Mouse (Mus musculus) E14TG2a.4 (cell line): ENCODE measurements at regions not wholly inside any gene's neighbourhood (a gene's known extent, or its start where the extent isn't known, plus 50 kb on each side); places are given as distances from the start of the nearest gene placed in this dataset.

Source experiments
- H3K27me3 ChIP-seq: 2 replicates; pipeline ENCODE4 v1.6.1; 2014; ENCODE audit warnings: low read length, control low read depth; ENCODE audit not compliant: insufficient read depth
- H3K36me3 ChIP-seq: 2 replicates; pipeline ENCODE4 v1.6.1; 2014; ENCODE audit warnings: low read length, control low read depth; ENCODE audit not compliant: insufficient read depth
- H3K4me1 ChIP-seq: replicated peaks from 2 replicates; pipeline ENCODE4 v1.6.1; 2014; ENCODE audit warnings: low read depth, low read length, control low read depth
- H3K4me3 ChIP-seq: replicated peaks from 2 replicates; pipeline ENCODE4 v1.5.1; 2014; ENCODE audit warnings: mild to moderate bottlenecking, low read length
- H3K9me3 ChIP-seq: 2 replicates; pipeline ENCODE4 v1.6.1; 2014; ENCODE audit warnings: low read length, control low read depth
- CTCF ChIP-seq: conservative IDR thresholded peaks from 2 replicates; pipeline ENCODE4 v1.5.1; 2014; ENCODE audit warnings: low read length
- NANOG ChIP-seq: IDR thresholded peaks from 2 replicates; pipeline ENCODE4 v1.6.1; 2014; ENCODE audit warnings: borderline replicate concordance, low read length, mixed read lengths
- POU5F1 ChIP-seq: IDR thresholded peaks from 2 replicates; pipeline ENCODE4 v1.6.1; 2014; ENCODE audit warnings: low read length, borderline replicate concordance

DNA sequence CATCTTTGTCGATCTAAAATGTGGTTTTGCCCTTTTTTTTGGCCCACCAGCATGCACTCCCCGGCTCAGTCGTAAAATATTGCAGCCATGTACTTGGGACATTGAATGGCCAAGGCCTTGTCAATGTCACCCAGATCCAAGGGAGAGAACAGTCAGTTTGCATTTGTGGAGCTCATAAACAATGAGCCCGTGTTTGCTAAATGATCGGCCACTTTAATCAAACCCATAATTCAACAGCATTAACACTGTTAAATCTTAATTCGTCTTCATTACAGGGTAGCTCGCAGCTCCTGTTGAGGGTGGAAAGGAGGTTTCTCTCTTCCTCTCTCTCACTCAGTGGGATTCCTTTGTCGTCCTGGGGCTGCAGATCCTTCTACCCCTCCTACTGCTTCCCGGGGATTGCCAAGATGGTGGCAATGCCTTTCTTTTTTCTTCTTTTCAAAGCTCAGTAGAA is 69.0 kb upstream of the Ephb1 start:
- Histone ChIP-seq H3K27me3 (peaks cover 6% of the 10 kb centered on the region), H3K4me1 (peaks cover 11% of the 10 kb centered on the region), H3K36me3 (no peaks in the 10 kb centered on the region), H3K9me3 (no peaks in the 10 kb centered on the region), H3K4me3 (peak overlapping the region; percentile 50)
- TF ChIP-seq NANOG, result no peak
- no peak for TF ChIP-seq POU5F1
- TF ChIP-seq CTCF, result no peak

DNA sequence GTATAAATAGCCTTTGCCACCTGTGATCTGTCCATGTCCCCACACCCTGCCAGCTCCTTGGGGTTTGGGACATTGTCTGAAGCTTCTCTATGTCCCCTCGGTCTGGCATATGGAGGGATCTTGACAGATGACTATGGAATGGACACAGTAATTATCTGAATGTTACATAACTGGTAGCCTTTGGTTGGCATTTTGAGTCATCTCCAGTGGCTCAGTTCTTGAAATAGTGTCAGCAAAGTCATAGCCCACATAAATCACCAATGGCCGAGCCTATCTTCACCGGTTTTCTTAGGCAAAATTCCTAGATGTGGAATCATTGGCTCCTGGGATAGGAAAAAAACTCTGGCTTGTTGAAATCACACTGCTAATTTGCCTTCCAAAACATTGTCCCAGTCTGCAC is 67.3 kb upstream of the Ephb1 start:
- no peak overlapping the region for H3K4me3 ChIP-seq
- peaks cover 7% of the 10 kb centered on the region for H3K27me3 ChIP-seq
- TF ChIP-seq NANOG, result no peak
- TF ChIP-seq CTCF, result no peak
- no peak for TF ChIP-seq POU5F1
- peaks cover 5% of the 10 kb centered on the region; the same call in 1 of the 2 replicates for H3K9me3 ChIP-seq
- H3K36me3 ChIP-seq, result no peaks in the 10 kb centered on the region
- H3K4me1 ChIP-seq, result peaks cover 11% of the 10 kb centered on the region

DNA sequence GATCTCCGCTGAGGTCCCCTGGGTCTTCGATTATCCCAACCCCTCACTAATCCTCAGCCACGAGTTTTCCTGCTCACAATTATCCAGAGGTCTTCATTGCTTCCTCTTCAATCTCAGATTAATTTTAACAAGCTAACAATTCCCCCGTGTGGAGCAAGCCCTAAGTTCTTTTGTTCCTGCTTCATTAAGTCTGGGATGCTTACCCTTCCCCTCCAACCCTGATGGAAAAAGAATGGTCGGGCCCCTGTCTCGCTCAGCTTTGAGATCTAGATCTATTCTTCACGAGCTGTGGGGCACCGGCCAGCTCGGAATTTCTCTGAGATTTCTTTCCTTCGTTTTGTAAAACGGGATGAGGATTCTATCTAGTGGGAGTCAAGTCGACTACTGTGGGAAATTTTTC is 65.7 kb upstream of the Ephb1 start:
- H3K4me3 ChIP-seq, result no peak overlapping the region
- H3K4me1 ChIP-seq, result peaks cover 11% of the 10 kb centered on the region
- peaks cover 10% of the 10 kb centered on the region for H3K27me3 ChIP-seq
- H3K9me3 ChIP-seq, result peaks cover 10% of the 10 kb centered on the region; the same call in 1 of the 2 replicates
- no peaks in the 10 kb centered on the region for H3K36me3 ChIP-seq
- TF ChIP-seq NANOG (no peak), POU5F1 (no peak), CTCF (no peak)

DNA sequence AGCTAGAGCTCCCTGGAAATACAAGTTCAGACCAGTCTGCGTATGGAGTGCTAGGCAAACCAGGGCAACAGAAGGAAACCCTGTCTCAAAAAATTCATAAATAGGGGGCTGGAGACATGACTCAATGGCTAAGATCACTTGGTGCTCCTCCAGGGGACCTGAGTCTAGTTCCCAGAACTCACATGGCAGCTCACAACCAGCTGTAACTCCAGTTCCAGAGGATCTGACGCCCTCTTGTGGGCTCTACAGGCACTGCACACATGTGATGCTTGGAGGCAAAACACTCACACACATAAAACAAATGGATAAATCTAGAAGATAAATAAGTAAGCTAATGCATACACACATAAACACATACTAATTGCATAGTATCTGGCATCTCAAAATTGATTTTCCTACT is 59.1 kb upstream of the Ephb1 start:
- H3K9me3 ChIP-seq, result peaks cover 13% of the 10 kb centered on the region; the same call in 1 of the 2 replicates
- H3K4me3 ChIP-seq, result no peak overlapping the region
- H3K36me3 ChIP-seq, result no peaks in the 10 kb centered on the region
- TF ChIP-seq NANOG, result no peak
- no peak for TF ChIP-seq POU5F1
- peak; percentile 61 for TF ChIP-seq CTCF
- H3K27me3 ChIP-seq, result peaks cover 6% of the 10 kb centered on the region; the same call in 1 of the 2 replicates
- no peaks in the 10 kb centered on the region for H3K4me1 ChIP-seq

DNA sequence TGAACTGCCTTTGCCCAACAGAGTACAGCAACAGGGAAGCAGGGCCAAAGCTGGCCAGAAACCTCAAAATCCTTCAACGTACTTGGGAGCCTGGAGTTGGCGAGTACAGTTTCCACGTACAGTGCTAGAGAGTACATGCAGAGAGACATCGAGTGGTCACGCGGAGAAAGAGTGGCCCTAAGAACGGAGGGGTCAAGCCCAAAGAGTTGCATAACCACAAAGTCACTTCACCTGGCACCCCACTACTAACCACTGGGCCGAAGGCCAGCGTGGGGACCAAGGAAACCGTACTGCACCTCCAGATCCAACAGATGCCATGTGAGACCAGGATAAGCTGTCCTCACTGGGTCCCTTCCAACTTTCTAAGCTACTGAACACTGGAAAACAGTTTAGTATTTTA is 56.2 kb upstream of the Ephb1 start:
- no peak overlapping the region for H3K4me3 ChIP-seq
- H3K27me3 ChIP-seq, result 0 out of 2 replicates have a peak, but pooled peaks cover 6% of the 10 kb centered on the region
- peaks cover 3% of the 10 kb centered on the region; the same call in 1 of the 2 replicates for H3K4me1 ChIP-seq
- TF ChIP-seq CTCF (no peak), NANOG (no peak), POU5F1 (no peak)
- H3K9me3 ChIP-seq, result 0 out of 2 replicates have a peak, but pooled peaks cover 5% of the 10 kb centered on the region
- no peaks in the 10 kb centered on the region for H3K36me3 ChIP-seq

DNA sequence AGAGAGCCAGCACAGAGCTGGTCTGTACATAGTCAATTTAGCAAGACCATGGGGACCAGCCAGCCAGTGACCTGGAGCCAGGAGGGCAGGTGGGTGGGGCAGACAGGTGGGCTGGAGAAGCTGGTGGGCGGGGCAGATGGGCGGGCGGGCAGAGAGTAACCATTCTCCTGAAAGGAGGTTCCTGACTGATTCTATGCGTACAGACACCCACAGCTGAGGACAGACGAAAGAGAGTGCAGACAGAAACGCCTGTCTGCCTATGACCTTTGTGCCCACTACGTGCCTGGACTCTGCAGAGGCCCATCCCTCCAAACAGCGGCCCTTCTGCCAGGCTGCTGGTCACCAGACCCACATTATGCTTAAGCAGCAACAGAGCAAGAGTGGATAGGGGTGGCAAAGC is 51.5 kb upstream of the Ephb1 start:
- Histone ChIP-seq H3K4me1 (peaks cover 10% of the 10 kb centered on the region; the same call in 1 of the 2 replicates), H3K9me3 (peaks cover 12% of the 10 kb centered on the region; the same call in 1 of the 2 replicates), H3K27me3 (peaks cover 20% of the 10 kb centered on the region), H3K36me3 (no peaks in the 10 kb centered on the region), H3K4me3 (no peak overlapping the region)
- TF ChIP-seq NANOG (no peak), POU5F1 (no peak), CTCF (no peak)
